Mouse (Mus musculus): ENCODE results near the gene Gm12569. TPM values are rescaled to one million over a fixed set of nuclear protein-coding genes. Genes with fewer than 3 reads are reported as not detected.

The Gm12569 gene
- polyA plus RNA-seq, 1 experiment = not detected

DNA sequence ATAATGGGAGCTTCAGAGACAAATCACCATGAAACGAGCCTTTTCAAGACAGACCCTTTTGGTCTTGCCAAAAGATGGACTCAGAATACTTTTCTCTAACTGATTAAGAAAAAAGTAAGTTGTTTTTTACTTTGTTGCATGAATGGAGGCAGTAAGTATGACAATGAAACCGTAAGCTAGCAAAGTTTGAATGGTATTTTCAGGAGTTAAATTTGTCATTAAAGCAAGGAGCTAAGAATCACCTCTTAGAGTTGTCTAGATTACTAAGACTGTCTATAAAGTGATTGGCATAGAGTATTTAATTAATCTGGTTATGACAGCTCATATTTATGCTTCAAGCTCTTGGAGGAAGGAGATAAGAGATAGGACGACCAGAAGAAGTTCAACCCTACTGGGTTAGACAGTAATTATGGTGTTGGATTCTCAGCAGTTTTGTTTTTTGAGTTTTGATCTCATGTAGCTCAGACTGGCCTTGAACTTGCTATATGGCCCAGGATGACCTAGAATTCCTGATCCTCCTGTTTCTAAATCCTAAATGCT, 41.5 kb downstream of the Gm12569 start, which contains the start of gene Clk4:
Gene Clk4 (plus strand): TSS at position 51 of the 540 bp plus-strand sequence.
- peaks cover 8% of the 10 kb centered on the region; the same call in 1 of the 2 replicates for H3K4me1 ChIP-seq (ENCODE audit: control insufficient read depth, insufficient read depth, low read length)
- peak within 1 kb of the TSS; percentile 62 for H3K4me3 ChIP-seq (ENCODE audit: insufficient read depth, low read length)
- H3K27ac ChIP-seq (ENCODE audit: insufficient read depth, low read length) = peak within 1 kb of the TSS; percentile 2; the same call in 1 of the 2 replicates
- TF ChIP-seq POLR2A (IDR thresholded peaks at IDR 0.05; ENCODE audit: extremely low read depth, insufficient read depth, low read length) = no peak
- TF ChIP-seq CTCF (IDR thresholded peaks at IDR 0.05; ENCODE audit: extremely low read depth, insufficient read depth, low read length) = no peak

DNA sequence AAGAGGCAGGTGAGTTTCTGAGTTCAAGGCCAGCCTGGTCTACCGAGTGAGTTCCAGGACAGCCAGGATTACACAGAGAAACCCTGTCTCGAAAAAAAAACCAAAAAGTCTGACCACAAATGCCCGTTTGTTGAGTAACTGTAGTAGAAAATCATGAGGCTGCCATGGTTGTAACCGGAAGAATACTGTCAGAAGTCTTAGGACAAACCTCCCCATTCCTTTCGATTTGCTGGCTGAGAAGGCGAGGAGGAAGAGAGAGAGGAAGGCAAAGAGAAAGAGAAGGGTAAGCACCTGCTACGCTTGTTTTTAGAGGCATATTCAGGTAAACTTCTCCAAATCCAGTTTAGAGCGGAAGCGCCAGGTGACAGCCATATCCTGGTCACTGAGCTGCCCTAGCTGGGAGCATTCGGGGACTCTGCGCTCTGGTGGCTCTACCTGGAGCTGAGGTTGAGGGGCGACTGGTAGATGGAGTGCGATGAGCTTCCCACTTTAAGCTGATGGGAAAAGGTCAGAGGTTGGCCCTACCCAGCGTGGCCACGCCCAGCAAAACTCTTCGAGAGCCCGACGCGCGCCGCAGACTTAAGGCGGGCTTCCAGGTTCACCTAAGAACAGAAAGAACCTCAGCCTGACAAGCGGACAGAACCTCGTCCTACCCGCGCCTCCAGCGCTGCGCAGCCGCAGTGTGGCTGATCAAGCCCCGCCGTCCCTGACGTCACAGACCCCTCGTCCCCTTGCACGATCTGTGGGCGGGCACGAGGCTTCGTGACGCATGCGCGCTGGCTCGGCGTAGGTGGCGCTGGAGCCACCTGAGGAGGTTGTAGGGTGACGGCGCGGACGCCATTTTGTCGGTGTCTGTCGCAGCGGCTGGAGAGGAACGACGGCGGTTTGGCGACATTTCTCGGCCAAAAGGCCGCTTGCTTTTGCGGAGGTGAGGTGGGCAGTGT, 42.3 kb downstream of the Gm12569 start, which contains the start of gene BC049762:
Gene BC049762 (minus strand): TSS at position 705 of the 944 bp plus-strand sequence.
- Histone ChIP-seq H3K4me1 (ENCODE audit: control insufficient read depth, insufficient read depth, low read length) (peaks cover 8% of the 10 kb centered on the region; the same call in 1 of the 2 replicates), H3K27ac (ENCODE audit: insufficient read depth, low read length) (peak within 1 kb of the TSS; percentile 93), H3K4me3 (ENCODE audit: insufficient read depth, low read length) (peak within 1 kb of the TSS; percentile 62)
- TF ChIP-seq CTCF (IDR thresholded peaks at IDR 0.05; ENCODE audit: extremely low read depth, insufficient read depth, low read length) (no peak), POLR2A (IDR thresholded peaks at IDR 0.05; ENCODE audit: extremely low read depth, insufficient read depth, low read length) (peak; percentile 97)

DNA sequence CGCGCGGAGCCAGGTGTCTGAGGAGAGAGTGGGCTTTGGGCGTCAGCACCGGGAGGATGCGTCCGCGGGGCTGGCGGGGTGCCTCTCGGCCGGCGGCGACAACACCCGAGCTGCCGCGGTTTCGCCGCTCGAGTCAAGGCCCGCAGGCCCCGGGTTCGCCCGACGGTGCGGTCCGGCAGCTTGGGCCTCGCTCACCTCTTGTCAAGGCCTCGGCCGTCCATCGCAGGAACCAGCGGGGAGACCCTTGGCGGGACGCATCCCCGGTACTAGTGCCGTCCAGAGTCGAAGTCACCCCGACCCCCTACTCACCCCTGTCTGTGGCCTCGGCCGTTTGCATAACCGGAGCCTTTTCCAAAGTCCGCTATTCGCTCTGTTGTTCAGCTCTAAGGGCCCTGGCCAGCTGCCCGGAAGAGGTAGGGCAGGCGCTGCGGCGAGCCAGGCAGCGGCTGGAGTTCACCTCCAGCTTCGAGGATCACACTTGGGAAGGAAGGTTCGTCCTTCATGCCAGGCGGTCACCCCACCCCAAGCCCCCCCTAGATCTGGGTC, 43.1 kb downstream of the Gm12569 start:
- peak overlapping the region; percentile 62 for H3K4me3 ChIP-seq (ENCODE audit: insufficient read depth, low read length)
- H3K27ac ChIP-seq (ENCODE audit: insufficient read depth, low read length) = peak overlapping the region; percentile 93
- peaks cover 8% of the 10 kb centered on the region; the same call in 1 of the 2 replicates for H3K4me1 ChIP-seq (ENCODE audit: control insufficient read depth, insufficient read depth, low read length)
- no peak for TF ChIP-seq POLR2A (IDR thresholded peaks at IDR 0.05; ENCODE audit: extremely low read depth, insufficient read depth, low read length)
- TF ChIP-seq CTCF (IDR thresholded peaks at IDR 0.05; ENCODE audit: extremely low read depth, insufficient read depth, low read length) = no peak

DNA sequence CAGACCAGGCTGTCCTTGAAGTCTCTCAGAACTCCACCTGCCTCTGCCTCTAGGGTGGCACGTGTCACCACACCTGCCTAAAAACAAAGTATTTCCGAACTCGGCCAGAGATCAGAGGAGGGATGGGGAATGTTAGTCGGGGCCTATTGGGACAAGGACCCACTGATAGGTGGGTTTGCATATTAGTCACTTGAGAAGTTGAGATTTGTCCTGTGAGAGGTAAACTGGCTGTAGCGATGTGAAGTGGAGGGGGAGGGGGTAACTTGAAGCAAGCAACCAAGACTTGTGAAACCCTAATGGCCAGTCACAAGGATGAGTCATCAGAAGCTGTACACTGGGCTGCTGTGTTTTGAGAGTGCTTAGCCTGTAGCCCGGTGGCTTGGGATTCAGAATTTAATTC, 44.1 kb downstream of the Gm12569 start:
- no peak overlapping the region for H3K27ac ChIP-seq (ENCODE audit: insufficient read depth, low read length)
- H3K4me3 ChIP-seq (ENCODE audit: insufficient read depth, low read length) = peak overlapping the region; percentile 62
- peaks cover 8% of the 10 kb centered on the region; the same call in 1 of the 2 replicates for H3K4me1 ChIP-seq (ENCODE audit: control insufficient read depth, insufficient read depth, low read length)
- no peak for TF ChIP-seq POLR2A (IDR thresholded peaks at IDR 0.05; ENCODE audit: extremely low read depth, insufficient read depth, low read length)
- TF ChIP-seq CTCF (IDR thresholded peaks at IDR 0.05; ENCODE audit: extremely low read depth, insufficient read depth, low read length) = no peak

DNA sequence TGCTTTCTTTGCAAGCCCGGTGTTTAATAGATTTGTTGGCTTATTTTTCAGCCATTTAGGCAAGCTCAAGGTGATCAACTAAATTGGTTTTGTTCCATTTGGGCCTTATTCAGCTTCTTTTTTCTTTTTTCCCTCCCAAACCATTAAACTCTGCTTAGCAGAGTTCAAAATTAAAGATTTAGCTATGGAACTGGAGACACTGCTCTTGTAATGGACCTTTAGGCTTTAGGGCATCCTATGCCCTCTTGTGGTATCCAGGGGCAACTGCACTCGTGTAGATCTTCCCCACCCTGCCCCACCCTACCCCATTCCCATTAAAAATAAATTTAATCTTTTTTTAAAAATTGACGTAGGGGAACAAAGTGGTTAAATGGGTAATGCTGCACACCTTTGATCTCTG, 45.1 kb downstream of the Gm12569 start:
- Histone ChIP-seq H3K27ac (ENCODE audit: insufficient read depth, low read length) (no peak overlapping the region), H3K4me3 (ENCODE audit: insufficient read depth, low read length) (peak overlapping the region; percentile 62; the same call in 1 of the 2 replicates), H3K4me1 (ENCODE audit: control insufficient read depth, insufficient read depth, low read length) (peaks cover 8% of the 10 kb centered on the region)
- no peak for TF ChIP-seq POLR2A (IDR thresholded peaks at IDR 0.05; ENCODE audit: extremely low read depth, insufficient read depth, low read length)
- peak; percentile 50; the same call in 1 of the 2 replicates for TF ChIP-seq CTCF (IDR thresholded peaks at IDR 0.05; ENCODE audit: extremely low read depth, insufficient read depth, low read length)

DNA sequence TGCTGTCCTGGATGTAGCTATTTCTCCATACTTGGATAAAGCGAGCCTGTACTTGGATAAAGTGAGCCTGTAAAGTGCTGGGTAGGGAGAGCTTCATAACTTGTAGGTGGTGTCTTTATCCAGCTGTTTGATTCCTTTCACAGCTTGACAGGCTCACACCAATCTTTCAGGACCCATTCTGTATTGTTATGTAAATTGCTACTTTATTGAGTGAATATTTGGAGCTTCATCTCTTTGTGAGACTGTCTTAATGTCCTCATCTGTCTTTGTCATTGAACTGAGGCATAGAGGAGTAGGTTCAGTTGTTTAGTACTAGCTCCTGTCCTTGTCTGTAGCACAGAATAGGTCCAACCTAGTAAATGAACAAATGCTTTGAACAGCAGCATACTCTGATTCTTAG, 54.1 kb downstream of the Gm12569 start:
- Histone ChIP-seq H3K4me3 (ENCODE audit: insufficient read depth, low read length) (no peak overlapping the region), H3K4me1 (ENCODE audit: control insufficient read depth, insufficient read depth, low read length) (peaks cover 3% of the 10 kb centered on the region), H3K27ac (ENCODE audit: insufficient read depth, low read length) (no peak overlapping the region)
- no peak for TF ChIP-seq CTCF (IDR thresholded peaks at IDR 0.05; ENCODE audit: extremely low read depth, insufficient read depth, low read length)
- TF ChIP-seq POLR2A (IDR thresholded peaks at IDR 0.05; ENCODE audit: extremely low read depth, insufficient read depth, low read length) = no peak

Other genes starting within 250 kb of the Gm12569 start
- not detected in 2 replicates for gene Olfr1377, start 238.5 kb upstream of the Gm12569 start, polyA plus RNA-seq (2012; rRNA removed)
- not detected in 2 replicates for gene Olfr51, start 216.9 kb upstream of the Gm12569 start, polyA plus RNA-seq (2012; rRNA removed)
- not detected in 2 replicates for gene Olfr54, start 206.2 kb upstream of the Gm12569 start, polyA plus RNA-seq (2012; rRNA removed)
- gene Olfr1375, start 172.4 kb upstream of the Gm12569 start, polyA plus RNA-seq (2012; rRNA removed) = not detected in 2 replicates
- 10.0 and 10.2 TPM in 2 replicates for gene Zfp354a, start 161.2 kb upstream of the Gm12569 start, polyA plus RNA-seq (2012; rRNA removed)
- gene Clk4, start 41.3 kb downstream of the Gm12569 start, polyA plus RNA-seq (2012; rRNA removed) = 190 and 194 TPM in 2 replicates
- 0.13 TPM in 1 of 2 replicates, not detected in the other for gene BC049762, start 42.6 kb downstream of the Gm12569 start, polyA plus RNA-seq (2012; rRNA removed)
- gene Col23a1, start 69.4 kb downstream of the Gm12569 start, polyA plus RNA-seq (2012; rRNA removed) = 7.2 and 7.3 TPM in 2 replicates